Comparison of ENCODE assay signal across 24 mouse cellular contexts in genomic region chr1:60953686-60954085, GRCm38 (mm10). TPM values are rescaled to one million over a fixed set of nuclear protein-coding genes. Genes with fewer than 3 reads are reported as not detected.
DNase-seq lines count a peak whose midpoint lies in the region; ATAC-seq and TF ChIP-seq lines count a peak whose summit lies in the region.
"Had no signal": no experiment of that assay in that cellular context is flagged by ENCODE, and none has a peak within 500 bp of the region (broad histone marks: within the 10 kb centered on the region; RNA-seq: fewer than 3 reads in every experiment).

No protein-coding gene starts in this region.

- 85% methylated on average over 7 of the region's 7 CpGs for WGBS in heart, embryonic 15.5 days
- 92% methylated on average over 7 of the region's 7 CpGs for WGBS in midbrain, embryonic 11.5 days
- WGBS in midbrain, embryonic 13.5 days, result 96% methylated on average over 7 of the region's 7 CpGs
- 96% methylated on average over 7 of the region's 7 CpGs for WGBS in forebrain, embryonic 13.5 days

- intact Hi-C loops in gastrocnemius, adult 2 months (cut with DNase I), result loop anchor here (5.0 kb wide), 1 partner anchor 611 kb away; the partner anchor contains the start of gene Cyp20a1

- no peak for ATAC-seq in heart, embryonic 15.5 days (replicated peaks; ENCODE audit: insufficient number of reproducible peaks, insufficient read depth, low FRiP score, low read depth)
- no peak for ATAC-seq in midbrain, embryonic 11.5 days (ENCODE audit: low FRiP score)
- no peak for ATAC-seq in midbrain, embryonic 13.5 days
- ATAC-seq in forebrain, embryonic 13.5 days, result no peak
- ATAC-seq: forebrain, embryonic 16.5 days; hindbrain, embryonic 16.5 days; intestine, embryonic 15.5 days; Patski had no signal

- no peak for TF ChIP-seq CTCF in gastrocnemius, adult 2 months (IDR thresholded peaks at IDR 0.05)

- no peaks in the 10 kb centered on the region for H3K36me3 ChIP-seq in heart, embryonic 15.5 days
- no peaks in the 10 kb centered on the region for H3K36me3 ChIP-seq in midbrain, embryonic 11.5 days (ENCODE audit: control insufficient read depth, insufficient read depth, low read length)
- H3K36me3 ChIP-seq in midbrain, embryonic 13.5 days, result no peaks in the 10 kb centered on the region
- H3K36me3 ChIP-seq in forebrain, embryonic 13.5 days (ENCODE audit: poor library complexity, severe bottlenecking), result no peaks in the 10 kb centered on the region
- H3K36me3 ChIP-seq: embryonic facial prominence, embryonic 12.5 days; hindbrain, embryonic 12.5 days; intestine, embryonic 15.5 days had no signal

- no peak overlapping the region for H3K9ac ChIP-seq in heart, embryonic 15.5 days
- H3K9ac ChIP-seq in midbrain, embryonic 11.5 days (ENCODE audit: low read length), result no peak overlapping the region
- H3K9ac ChIP-seq in midbrain, embryonic 13.5 days (replicated peaks), result no peak overlapping the region
- H3K9ac ChIP-seq in forebrain, embryonic 13.5 days, result no peak overlapping the region
- H3K9ac ChIP-seq: embryonic facial prominence, embryonic 12.5 days; hindbrain, embryonic 12.5 days; intestine, embryonic 15.5 days had no signal

- peak overlapping the region; percentile 74 for H3K27ac ChIP-seq in gastrocnemius, adult 2 months
- H3K27ac ChIP-seq in heart, embryonic 15.5 days, result peak overlapping the region; percentile 32
- no peak overlapping the region for H3K27ac ChIP-seq in midbrain, embryonic 11.5 days (ENCODE audit: low read depth, low read length)
- no peak overlapping the region for H3K27ac ChIP-seq in midbrain, embryonic 13.5 days
- H3K27ac ChIP-seq in forebrain, embryonic 13.5 days, result no peak overlapping the region
- H3K27ac ChIP-seq: embryonic facial prominence, embryonic 12.5 days; hindbrain, embryonic 12.5 days; intestine, embryonic 15.5 days had no signal

- no peak overlapping the region for H3K4me2 ChIP-seq in heart, embryonic 15.5 days
- no peak overlapping the region for H3K4me2 ChIP-seq in midbrain, embryonic 11.5 days
- no peak overlapping the region for H3K4me2 ChIP-seq in midbrain, embryonic 13.5 days (replicated peaks)
- no peak overlapping the region for H3K4me2 ChIP-seq in forebrain, embryonic 13.5 days
- H3K4me2 ChIP-seq: embryonic facial prominence, embryonic 12.5 days; hindbrain, embryonic 12.5 days; intestine, embryonic 15.5 days had no signal

- no peaks in the 10 kb centered on the region for H3K9me3 ChIP-seq in heart, embryonic 15.5 days (replicated peaks)
- no peaks in the 10 kb centered on the region for H3K9me3 ChIP-seq in midbrain, embryonic 11.5 days (ENCODE audit: control insufficient read depth, low read length)
- no peaks in the 10 kb centered on the region for H3K9me3 ChIP-seq in midbrain, embryonic 13.5 days
- H3K9me3 ChIP-seq in forebrain, embryonic 13.5 days (replicated peaks), result no peaks in the 10 kb centered on the region
- H3K9me3 ChIP-seq: embryonic facial prominence, embryonic 12.5 days; hindbrain, embryonic 12.5 days; intestine, embryonic 15.5 days had no signal

- no peak for DNase-seq in gastrocnemius, adult 2 months
- DNase-seq in gastrocnemius, postnatal 25 days, result no peak
- DNase-seq in heart, adult 18-20 months, result no peak
- peak; percentile 67 for DNase-seq in midbrain, embryonic 11.5 days (ENCODE audit: low spot score, missing footprints)
- DNase-seq in left cerebral cortex, adult 9 months (ENCODE audit: low spot score in 2 of 2), result no peak
- DNase-seq: adrenal gland, adult 2 months; adrenal gland, postnatal 25 days; B cell, adult 2 months; cerebellum, adult 8-10 months; cerebellum, postnatal 25 days; gastrocnemius, postnatal 14 days; kidney, adult 2 months had no signal

- H3K4me3 ChIP-seq in gastrocnemius, adult 2 months, result no peak overlapping the region
- no peak overlapping the region for H3K4me3 ChIP-seq in heart, embryonic 15.5 days
- H3K4me3 ChIP-seq in midbrain, embryonic 11.5 days (ENCODE audit: low read depth, low read length), result no peak overlapping the region
- H3K4me3 ChIP-seq in midbrain, embryonic 13.5 days (replicated peaks), result no peak overlapping the region
- H3K4me3 ChIP-seq in forebrain, embryonic 13.5 days, result no peak overlapping the region
- H3K4me3 ChIP-seq: embryonic facial prominence, embryonic 12.5 days; hindbrain, embryonic 12.5 days; intestine, embryonic 15.5 days had no signal

- peaks cover 12% of the 10 kb centered on the region; the same call in 1 of the 2 replicates for H3K4me1 ChIP-seq in heart, embryonic 15.5 days (replicated peaks)
- H3K4me1 ChIP-seq in midbrain, embryonic 11.5 days (ENCODE audit: control insufficient read depth, insufficient read depth, low read length), result no peaks in the 10 kb centered on the region
- no peaks in the 10 kb centered on the region for H3K4me1 ChIP-seq in midbrain, embryonic 13.5 days (replicated peaks)
- no peaks in the 10 kb centered on the region for H3K4me1 ChIP-seq in forebrain, embryonic 13.5 days
- H3K4me1 ChIP-seq: embryonic facial prominence, embryonic 12.5 days; hindbrain, embryonic 12.5 days; intestine, embryonic 15.5 days had no signal

- no peaks in the 10 kb centered on the region for H3K27me3 ChIP-seq in heart, embryonic 15.5 days
- H3K27me3 ChIP-seq in midbrain, embryonic 11.5 days (ENCODE audit: control insufficient read depth, insufficient read depth, low read length), result no peaks in the 10 kb centered on the region
- H3K27me3 ChIP-seq in midbrain, embryonic 13.5 days, result no peaks in the 10 kb centered on the region
- H3K27me3 ChIP-seq in forebrain, embryonic 13.5 days, result no peaks in the 10 kb centered on the region
- H3K27me3 ChIP-seq: CH12.LX; embryonic facial prominence, embryonic 12.5 days; hindbrain, embryonic 12.5 days; intestine, embryonic 15.5 days; Patski had no signal

RNA-seq across cellular contexts. Expression of gene Icos, which starts 24.0 kb away (rescaled TPM):
- under 1 TPM in 1 of 2 experiments, not detected in 1; 0.13 TPM for total RNA-seq in gastrocnemius, adult 2 months (2021)
- not detected for total RNA-seq in gastrocnemius, postnatal 25 days (2021)
- polyA plus RNA-seq in heart, embryonic 15.5 days (2015; fragmentation: Nextera tagmentation; extraction: Ambion mirVana), result 0.48 and 0.81 TPM in 2 replicates
- total RNA-seq in heart, adult 18-20 months (2021), result under 1 TPM; 0.25 to 0.59 TPM
- polyA plus RNA-seq in midbrain, embryonic 11.5 days (2014; fragmentation: Nextera tagmentation; extraction: Ambion mirVana), result 0.04 and 0.10 TPM in 2 replicates
- 0.09 TPM in 1 of 2 replicates, not detected in the other for polyA plus RNA-seq in midbrain, embryonic 13.5 days (2015; fragmentation: Nextera tagmentation; extraction: Ambion mirVana)
- polyA plus RNA-seq in forebrain, embryonic 13.5 days (2015; fragmentation: Nextera tagmentation; extraction: Ambion mirVana), result 0.06 TPM in 1 of 2 replicates, not detected in the other
- total RNA-seq: adrenal gland, postnatal 25 days; granulocyte monocyte progenitor cell, adult 5-6 weeks had no signal
- polyA plus RNA-seq: forebrain, embryonic 11.5 days had no signal

Comparison
In these comparisons a context has a peak if more than half of its experiments do, and no peak if none do; other contexts are left out.
1. H3K27ac ChIP-seq: peak in gastrocnemius, adult 2 months (single experiment) and heart, embryonic 15.5 days (single experiment); none in midbrain, embryonic 11.5 days (single experiment), midbrain, embryonic 13.5 days (single experiment) and forebrain, embryonic 13.5 days (single experiment).